Mouse (Mus musculus): ENCODE results near the gene Sarm1. TPM values are rescaled to one million over a fixed set of nuclear protein-coding genes. Genes with fewer than 3 reads are reported as not detected.
A peak's percentile ranks its signal among the peaks of the same experiment; 100 is the strongest.

The Sarm1 gene
- polyA plus RNA-seq, 1 experiment from 2014 or later, result 50.7 TPM

DNA sequence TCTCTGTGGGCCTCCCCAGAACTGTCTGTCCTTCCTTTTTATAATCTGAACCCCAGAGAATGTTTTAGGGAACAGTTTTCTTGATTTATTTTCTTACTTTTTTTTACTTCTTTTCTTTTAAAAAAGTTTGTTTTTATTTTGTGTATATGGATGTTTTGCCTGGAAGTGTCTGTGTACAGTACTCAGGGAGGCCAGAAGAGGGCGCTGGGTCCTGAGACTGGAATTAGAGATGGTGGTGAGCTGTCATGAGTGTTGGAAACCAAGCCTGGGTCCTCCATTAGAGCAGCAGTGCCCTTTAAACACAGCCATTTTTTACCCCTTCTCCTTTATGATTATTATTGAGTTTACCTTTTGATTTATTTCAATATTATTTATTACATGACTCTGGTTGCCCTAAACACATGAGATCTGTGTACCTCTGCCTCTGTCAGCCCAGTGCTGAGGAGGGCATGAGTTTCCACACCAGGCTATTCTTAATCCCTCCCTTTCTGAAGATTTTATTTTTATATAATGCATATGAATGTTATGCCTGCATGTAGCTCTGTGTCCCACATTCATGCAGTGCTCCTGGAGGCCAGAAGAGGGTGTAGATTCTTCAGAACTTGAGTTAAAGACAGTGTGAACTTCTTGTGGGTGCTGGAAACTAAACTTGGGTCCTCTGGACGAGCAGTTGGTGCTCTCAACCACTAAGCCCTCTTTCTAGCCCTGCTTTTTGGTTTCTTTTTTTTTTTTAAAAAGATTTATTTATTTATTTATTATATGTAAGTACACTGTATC, 18.2 kb upstream of the Sarm1 start:
- H3K36me3 ChIP-seq (ENCODE audit: control insufficient read depth, insufficient read depth, low read length), result peaks cover 17% of the 10 kb centered on the region
- no peaks in the 10 kb centered on the region for H3K27me3 ChIP-seq (ENCODE audit: control insufficient read depth, insufficient read depth, low read depth, low read length)
- 71% methylated on average over 2 of the region's 2 CpGs for WGBS

GRCm38 (mm10) chr11:78513106-78513790, 15.7 kb upstream of the Sarm1 start:
- H3K36me3 ChIP-seq (ENCODE audit: control insufficient read depth, insufficient read depth, low read length), result peaks cover 24% of the 10 kb centered on the region
- peaks cover 19% of the 10 kb centered on the region for H3K4me1 ChIP-seq (ENCODE audit: control insufficient read depth, insufficient read depth, low read length)
- H3K27ac ChIP-seq (ENCODE audit: low read length), result no peak overlapping the region
- peak overlapping the region; percentile 97 for H3K4me2 ChIP-seq (ENCODE audit: low read length)
- H3K4me3 ChIP-seq (ENCODE audit: low read depth, low read length), result peak overlapping the region; percentile 92
- no peaks in the 10 kb centered on the region for H3K9me3 ChIP-seq (replicated peaks; ENCODE audit: control insufficient read depth, low read length, poor library complexity, severe bottlenecking)
- H3K9ac ChIP-seq (ENCODE audit: low read depth, low read length), result peak overlapping the region; percentile 95
- no peaks in the 10 kb centered on the region for H3K27me3 ChIP-seq (ENCODE audit: control insufficient read depth, insufficient read depth, low read depth, low read length)
- WGBS, result 79% methylated on average over 3 of the region's 3 CpGs
- ATAC-seq, result no peak

More for the DNA sequence above, 18.2 kb upstream of the Sarm1 start:
- Histone ChIP-seq H3K4me3 (ENCODE audit: low read depth, low read length) (no peak overlapping the region), H3K9ac (ENCODE audit: low read depth, low read length) (no peak overlapping the region), H3K9me3 (replicated peaks; ENCODE audit: control insufficient read depth, low read length, poor library complexity, severe bottlenecking) (no peaks in the 10 kb centered on the region), H3K4me2 (ENCODE audit: low read length) (no peak overlapping the region), H3K27ac (ENCODE audit: low read length) (no peak overlapping the region), H3K4me1 (ENCODE audit: control insufficient read depth, insufficient read depth, low read length) (peaks cover 19% of the 10 kb centered on the region)
- ATAC-seq, result no peak

GRCm38 (mm10) chr11:78512025-78512957, 14.7 kb upstream of the Sarm1 start, which contains the start of the genes Tmem199 and Poldip2:
Gene Tmem199, minus strand, starts transcription at chr11:78512172.
Gene Poldip2, plus strand, starts transcription at chr11:78512193.
- Histone ChIP-seq H3K4me1 (ENCODE audit: control insufficient read depth, insufficient read depth, low read length) (peaks cover 19% of the 10 kb centered on the region), H3K27me3 (ENCODE audit: control insufficient read depth, insufficient read depth, low read depth, low read length) (no peaks in the 10 kb centered on the region), H3K4me2 (ENCODE audit: low read length) (peak within 1 kb of the TSS; percentile 97), H3K27ac (ENCODE audit: low read length) (peak within 1 kb of the TSS; percentile 86), H3K4me3 (ENCODE audit: low read depth, low read length) (peak within 1 kb of the TSS; percentile 92), H3K36me3 (ENCODE audit: control insufficient read depth, insufficient read depth, low read length) (peaks cover 29% of the 10 kb centered on the region), H3K9ac (ENCODE audit: low read depth, low read length) (peak within 1 kb of the TSS; percentile 95), H3K9me3 (replicated peaks; ENCODE audit: control insufficient read depth, low read length, poor library complexity, severe bottlenecking) (no peaks in the 10 kb centered on the region)
- ATAC-seq, result peak; percentile 96
- under 1% methylated on average over 57 of the region's 67 CpGs for WGBS

DNA sequence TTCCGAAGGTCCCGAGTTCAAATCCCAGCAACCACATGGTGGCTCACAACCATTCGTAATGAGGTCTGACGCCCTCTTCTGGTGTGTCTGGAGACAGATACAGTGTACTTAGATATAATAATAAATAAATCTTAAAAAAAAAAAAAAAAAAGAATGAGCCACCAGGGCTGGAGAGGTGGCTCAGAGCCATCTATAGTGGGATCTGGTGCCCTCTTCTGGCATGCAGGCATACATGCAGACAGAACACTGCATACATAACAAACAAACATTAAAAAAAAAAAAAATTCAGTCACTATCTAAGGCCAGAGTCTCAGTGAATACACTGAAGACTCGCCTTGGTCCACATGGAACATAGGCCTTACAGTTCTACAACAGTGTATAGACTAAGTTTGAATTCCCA, 11.6 kb upstream of the Sarm1 start:
- WGBS, result 86% methylated on average over 5 of the region's 5 CpGs

DNA sequence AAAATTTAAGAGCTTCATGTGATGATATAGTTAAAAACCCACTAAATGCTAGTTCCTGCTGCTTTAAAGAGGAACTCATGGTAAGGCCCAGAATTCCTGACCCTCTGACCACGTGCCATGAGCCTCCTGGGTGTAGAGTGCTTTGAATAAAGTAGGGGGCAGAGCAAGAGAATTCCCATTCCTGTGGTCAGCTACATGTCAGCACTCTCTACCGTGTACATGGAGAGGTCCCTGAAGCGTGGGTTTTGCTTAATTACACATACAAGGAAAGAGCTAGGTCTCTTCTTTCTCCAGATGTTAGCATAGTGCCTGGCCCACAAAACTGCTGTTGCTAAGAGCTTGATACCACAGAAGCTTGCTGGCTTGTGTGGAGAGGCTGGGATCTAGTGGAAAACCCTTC, 7.9 kb upstream of the Sarm1 start:
- 82% methylated on average over 3 of the region's 3 CpGs for WGBS
- no peak for ATAC-seq
- H3K4me3 ChIP-seq (ENCODE audit: low read depth, low read length), result no peak overlapping the region
- no peaks in the 10 kb centered on the region for H3K4me1 ChIP-seq (ENCODE audit: control insufficient read depth, insufficient read depth, low read length)
- peaks cover 26% of the 10 kb centered on the region for H3K36me3 ChIP-seq (ENCODE audit: control insufficient read depth, insufficient read depth, low read length)
- H3K9me3 ChIP-seq (replicated peaks; ENCODE audit: control insufficient read depth, low read length, poor library complexity, severe bottlenecking), result no peaks in the 10 kb centered on the region
- no peak overlapping the region for H3K4me2 ChIP-seq (ENCODE audit: low read length)
- H3K9ac ChIP-seq (ENCODE audit: low read depth, low read length), result no peak overlapping the region
- H3K27ac ChIP-seq (ENCODE audit: low read length), result no peak overlapping the region
- no peaks in the 10 kb centered on the region for H3K27me3 ChIP-seq (ENCODE audit: control insufficient read depth, insufficient read depth, low read depth, low read length)

More for the DNA sequence above, 11.6 kb upstream of the Sarm1 start:
- Histone ChIP-seq H3K27ac (ENCODE audit: low read length) (no peak overlapping the region), H3K27me3 (ENCODE audit: control insufficient read depth, insufficient read depth, low read depth, low read length) (no peaks in the 10 kb centered on the region), H3K4me1 (ENCODE audit: control insufficient read depth, insufficient read depth, low read length) (peaks cover 16% of the 10 kb centered on the region), H3K9me3 (replicated peaks; ENCODE audit: control insufficient read depth, low read length, poor library complexity, severe bottlenecking) (no peaks in the 10 kb centered on the region), H3K4me2 (ENCODE audit: low read length) (no peak overlapping the region), H3K36me3 (ENCODE audit: control insufficient read depth, insufficient read depth, low read length) (peaks cover 26% of the 10 kb centered on the region), H3K4me3 (ENCODE audit: low read depth, low read length) (no peak overlapping the region), H3K9ac (ENCODE audit: low read depth, low read length) (no peak overlapping the region)
- ATAC-seq, result no peak

DNA sequence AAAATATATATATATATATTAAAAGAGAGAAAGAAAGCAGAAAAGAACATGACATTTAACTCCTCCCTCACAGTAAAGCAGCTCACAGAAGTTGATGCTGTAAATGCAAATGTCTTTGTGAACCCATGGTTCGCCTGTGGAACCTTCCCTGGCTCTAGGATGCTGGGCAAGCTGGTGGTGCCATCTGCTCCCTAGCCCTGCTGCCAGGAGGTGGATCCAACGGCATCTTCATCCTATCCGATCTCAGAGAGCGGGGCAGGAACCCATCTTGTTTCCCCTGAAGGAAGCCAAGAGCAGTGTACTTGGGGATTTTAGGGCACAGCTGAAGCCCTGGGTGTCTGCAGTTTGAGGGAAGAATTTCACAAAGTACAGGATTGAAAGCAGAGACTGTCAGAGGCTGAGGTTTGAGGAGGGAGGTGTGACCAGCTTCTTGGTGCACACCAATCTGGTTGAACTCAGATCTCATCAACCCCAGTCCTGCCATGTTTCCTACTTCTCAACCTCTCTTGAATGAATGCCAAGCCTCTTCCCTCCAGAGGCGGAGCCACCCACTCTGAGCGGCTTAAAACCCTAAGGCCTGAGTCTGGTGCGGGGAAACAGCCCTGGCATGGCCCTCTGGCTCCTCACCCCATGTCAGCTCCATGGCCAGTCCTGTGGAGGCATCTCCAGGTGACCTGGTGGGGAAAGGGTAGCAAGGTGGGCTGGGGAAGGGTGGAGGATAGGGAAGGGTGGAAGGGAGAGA, 5.5 kb upstream of the Sarm1 start, which contains the start of gene Sebox:
Gene Sebox, plus strand, starts transcription at position 539 of the 742 bp plus-strand sequence.
- Histone ChIP-seq H3K27me3 (ENCODE audit: control insufficient read depth, insufficient read depth, low read depth, low read length) (no peaks in the 10 kb centered on the region), H3K4me2 (ENCODE audit: low read length) (no peak within 1 kb of the TSS), H3K36me3 (ENCODE audit: control insufficient read depth, insufficient read depth, low read length) (peaks cover 16% of the 10 kb centered on the region), H3K4me3 (ENCODE audit: low read depth, low read length) (no peak within 1 kb of the TSS), H3K27ac (ENCODE audit: low read length) (no peak within 1 kb of the TSS), H3K4me1 (ENCODE audit: control insufficient read depth, insufficient read depth, low read length) (0 out of 2 replicates have a peak, but pooled peaks cover 4% of the 10 kb centered on the region), H3K9me3 (replicated peaks; ENCODE audit: control insufficient read depth, low read length, poor library complexity, severe bottlenecking) (no peaks in the 10 kb centered on the region), H3K9ac (ENCODE audit: low read depth, low read length) (no peak within 1 kb of the TSS)
- no peak for ATAC-seq
- 74% methylated on average over 7 of the region's 7 CpGs for WGBS

DNA sequence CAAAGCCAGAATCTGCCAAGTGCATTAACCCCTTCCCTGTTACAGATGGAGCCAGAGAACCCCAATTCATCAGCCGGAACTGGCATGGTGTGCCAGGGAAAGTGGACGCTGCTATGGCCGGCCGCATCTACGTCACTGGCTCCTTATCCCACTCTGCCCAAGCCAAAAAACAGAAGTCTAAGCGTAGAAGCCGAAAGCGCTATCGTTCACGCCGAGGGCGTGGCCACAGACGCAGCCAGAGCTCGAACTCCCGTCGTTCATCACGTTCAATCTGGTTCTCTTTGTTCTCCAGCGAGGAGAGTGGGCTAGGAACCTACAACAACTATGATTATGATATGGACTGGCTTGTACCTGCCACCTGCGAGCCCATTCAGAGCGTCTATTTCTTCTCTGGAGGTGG, 4.0 kb upstream of the Sarm1 start:
- Histone ChIP-seq H3K4me2 (ENCODE audit: low read length) (no peak overlapping the region), H3K9ac (ENCODE audit: low read depth, low read length) (no peak overlapping the region), H3K36me3 (ENCODE audit: control insufficient read depth, insufficient read depth, low read length) (peaks cover 9% of the 10 kb centered on the region), H3K4me1 (ENCODE audit: control insufficient read depth, insufficient read depth, low read length) (peaks cover 5% of the 10 kb centered on the region), H3K4me3 (ENCODE audit: low read depth, low read length) (no peak overlapping the region), H3K27me3 (ENCODE audit: control insufficient read depth, insufficient read depth, low read depth, low read length) (no peaks in the 10 kb centered on the region), H3K27ac (ENCODE audit: low read length) (no peak overlapping the region), H3K9me3 (replicated peaks; ENCODE audit: control insufficient read depth, low read length, poor library complexity, severe bottlenecking) (no peaks in the 10 kb centered on the region)
- whole genome bisulfite sequencing, result 84% methylated on average over 20 of the region's 20 CpGs
- ATAC-seq, result no peak

DNA sequence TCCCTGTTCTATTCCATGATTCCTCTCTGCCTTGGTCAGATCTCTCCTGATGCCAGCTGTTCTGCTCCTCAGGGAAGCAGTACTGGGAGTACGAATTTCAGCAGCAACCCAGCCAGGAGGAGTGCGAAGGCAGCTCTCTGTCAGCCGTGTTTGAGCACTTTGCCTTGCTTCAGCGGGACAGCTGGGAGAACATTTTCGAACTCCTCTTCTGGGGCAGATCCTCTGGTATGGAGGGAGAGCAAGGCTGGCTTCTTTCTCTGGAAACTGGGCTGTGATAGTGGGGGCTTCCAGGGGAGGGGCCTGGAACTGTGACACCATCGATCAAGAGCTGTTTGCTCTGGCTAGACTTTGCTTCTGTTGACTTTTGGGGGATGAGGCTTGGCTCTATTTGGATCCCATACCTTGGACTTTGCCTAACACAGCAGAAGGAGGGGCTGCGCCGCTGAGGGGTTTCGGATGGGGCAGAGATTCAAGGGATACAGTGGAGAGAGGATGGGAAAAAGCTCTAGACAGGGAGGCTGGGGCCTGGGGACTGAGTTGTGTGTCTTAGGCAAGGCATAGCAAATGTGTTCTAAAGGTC, 3.2 kb upstream of the Sarm1 start:
- H3K4me1 ChIP-seq (ENCODE audit: control insufficient read depth, insufficient read depth, low read length), result peaks cover 13% of the 10 kb centered on the region
- no peaks in the 10 kb centered on the region for H3K27me3 ChIP-seq (ENCODE audit: control insufficient read depth, insufficient read depth, low read depth, low read length)
- H3K4me3 ChIP-seq (ENCODE audit: low read depth, low read length), result no peak overlapping the region
- 83% methylated on average over 9 of the region's 9 CpGs for WGBS
- H3K36me3 ChIP-seq (ENCODE audit: control insufficient read depth, insufficient read depth, low read length), result peaks cover 2% of the 10 kb centered on the region; the same call in 1 of the 2 replicates
- no peak overlapping the region for H3K9ac ChIP-seq (ENCODE audit: low read depth, low read length)
- no peaks in the 10 kb centered on the region for H3K9me3 ChIP-seq (replicated peaks; ENCODE audit: control insufficient read depth, low read length, poor library complexity, severe bottlenecking)
- ATAC-seq, result no peak
- H3K27ac ChIP-seq (ENCODE audit: low read length), result no peak overlapping the region
- H3K4me2 ChIP-seq (ENCODE audit: low read length), result no peak overlapping the region

All from midbrain, embryonic 16.5 days (tissue).